Mouse (Mus musculus) kidney, postnatal 0 days (tissue): ENCODE results near the gene Msrb2. TPM values are rescaled to one million over a fixed set of nuclear protein-coding genes. Genes with fewer than 3 reads are reported as not detected.
A peak's percentile ranks its signal among the peaks of the same experiment; 100 is the strongest.

ENCODE experiments used
- ATAC-seq: fragments of 200-750 bp; cut with Nextera tagmentation; replicated peaks from 2 replicates; pipeline ENCODE4 v1.8.0; 2017; ENCODE audit warnings: low read depth, moderate number of reproducible peaks, moderate TSS enrichment, moderate library complexity; ENCODE audit not compliant: low FRiP score
- DNase-seq: peaks from one replicate; pipeline ENCODE4 v3.0.0-alpha.2; 2016; ENCODE audit warnings: low spot score
- H3K27ac ChIP-seq: fragments of 300-500 bp; sonication (generic); 2 replicates; pipeline ENCODE4 v1.5.1; 2014; ENCODE audit warnings: mild to moderate bottlenecking
- H3K27me3 ChIP-seq: fragments of 300-500 bp; sonication (generic); 2 replicates; pipeline ENCODE4 v1.6.1; 2014; ENCODE audit warnings: low read length, mixed read lengths; ENCODE audit not compliant: insufficient read depth
- H3K36me3 ChIP-seq: fragments of 300-500 bp; sonication (generic); 2 replicates; pipeline ENCODE4 v1.6.1; 2014; ENCODE audit warnings: low read length, mixed read lengths; ENCODE audit not compliant: insufficient read depth
- H3K4me1 ChIP-seq: fragments of 300-500 bp; sonication (generic); replicated peaks from 2 replicates; pipeline ENCODE4 v1.6.1; 2014; ENCODE audit warnings: antibody characterized with exemption, low read length, mixed read lengths; ENCODE audit not compliant: insufficient read depth
- H3K4me2 ChIP-seq: fragments of 300-500 bp; sonication (generic); 2 replicates; pipeline ENCODE4 v1.6.1; 2014; ENCODE audit warnings: mild to moderate bottlenecking, low read length, moderate library complexity, mixed read lengths
- H3K4me3 ChIP-seq: fragments of 300-500 bp; sonication (generic); replicated peaks from 2 replicates; pipeline ENCODE4 v1.5.1; 2014; ENCODE audit warnings: low read depth, low read length
- H3K9ac ChIP-seq: fragments of 300-500 bp; sonication (generic); 2 replicates; pipeline ENCODE4 v1.6.1; 2014; ENCODE audit warnings: low read depth, low read length
- H3K9me3 ChIP-seq: fragments of 300-500 bp; sonication (generic); replicated peaks from 2 replicates; pipeline ENCODE4 v1.6.1; 2016; ENCODE audit warnings: low read length, inconsistent platforms, mixed read lengths
- CTCF ChIP-seq: IDR thresholded peaks from 2 replicates; pipeline ENCODE4 v1.5.1; 2016; ENCODE audit warnings: antibody characterized with exemption, low read depth, mild to moderate bottlenecking, moderate library complexity
- WGBS: fragments of 180-500 bp; shearing (Covaris S2); extraction: QIAGEN DNeasy Blood & Tissue Kit; methylation state at CpG from one replicate; pipeline ENCODE4 v1.1.7; 2014; 5-methylcytosine and 5-hydroxymethylcytosine counted together
- polyA plus RNA-seq: library from polyadenylated mRNA; unstranded; fragments of >200 nt; fragmentation: Nextera tagmentation; extraction: Ambion mirVana; gene quantifications from 2 replicates; pipeline ENCODE4 v1.2.1, GENCODE M21; 2015

Gene Msrb2
- polyA plus RNA-seq, 1 experiment from 2014 or later = 37.8 TPM

- H3K4me3 ChIP-seq = no peak overlapping the region
- no peaks in the 10 kb centered on the region for H3K9me3 ChIP-seq
- H3K4me1 ChIP-seq = no peaks in the 10 kb centered on the region
- ATAC-seq (no peak), DNase-seq (no peak)
- TF ChIP-seq CTCF = no peak
- H3K27me3 ChIP-seq = no peaks in the 10 kb centered on the region
- 85% methylated on average over 11 of the region's 11 CpGs for WGBS
- no peak overlapping the region for H3K27ac ChIP-seq
- H3K9ac ChIP-seq = no peak overlapping the region
- H3K36me3 ChIP-seq = no peaks in the 10 kb centered on the region
- H3K4me2 ChIP-seq = no peak overlapping the region
These were observed 4.1 kb upstream of the Msrb2 start for GRCm38 (mm10) chr2:19367114-19367513.

DNA sequence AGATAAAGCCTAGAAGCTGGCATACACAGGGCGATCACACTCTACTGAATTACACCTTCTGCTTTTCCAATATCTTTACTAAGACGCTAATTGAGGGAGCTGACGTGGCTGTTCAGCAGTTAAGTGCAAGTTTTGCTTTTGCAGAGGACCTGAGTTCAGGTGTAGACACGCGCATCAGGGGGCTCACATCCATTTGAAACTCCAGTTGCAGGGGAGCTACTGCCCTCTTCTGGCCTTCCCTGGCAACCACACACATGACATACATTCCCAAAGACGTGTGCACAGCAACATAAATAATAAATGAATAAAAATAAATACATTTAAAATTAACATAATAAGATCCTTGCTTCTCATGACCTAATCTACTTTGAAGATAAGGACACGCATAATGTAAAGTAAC is 2.5 kb downstream of the Msrb2 start:
- Histone ChIP-seq H3K4me2 (no peak overlapping the region), H3K9me3 (no peaks in the 10 kb centered on the region), H3K27me3 (no peaks in the 10 kb centered on the region), H3K27ac (no peak overlapping the region), H3K9ac (no peak overlapping the region), H3K36me3 (no peaks in the 10 kb centered on the region), H3K4me3 (no peak overlapping the region), H3K4me1 (no peaks in the 10 kb centered on the region)
- DNase-seq (no peak), ATAC-seq (no peak)
- WGBS = 92% methylated on average over 7 of the region's 7 CpGs
- peak; percentile 46 for TF ChIP-seq CTCF

- ATAC-seq = no peak
- TF ChIP-seq CTCF = no peak
These were observed 9.3 kb downstream of the Msrb2 start for GRCm38 (mm10) chr2:19380446-19380950.

GRCm38 (mm10) chr2:19380986-19381385 is 9.7 kb downstream of the Msrb2 start:
- Histone ChIP-seq H3K9ac (no peak overlapping the region), H3K4me2 (no peak overlapping the region), H3K27me3 (no peaks in the 10 kb centered on the region), H3K27ac (no peak overlapping the region), H3K36me3 (no peaks in the 10 kb centered on the region), H3K4me3 (no peak overlapping the region), H3K4me1 (no peaks in the 10 kb centered on the region), H3K9me3 (no peaks in the 10 kb centered on the region)
- no peak for DNase-seq
- 15% methylated on average over 2 of the region's 2 CpGs for WGBS
- no peak for TF ChIP-seq CTCF
- no peak for ATAC-seq

More at GRCm38 (mm10) chr2:19380446-19380950, 9.3 kb downstream of the Msrb2 start:
- 39% methylated on average over 2 of the region's 2 CpGs for WGBS
- Histone ChIP-seq H3K27ac (no peak overlapping the region), H3K36me3 (no peaks in the 10 kb centered on the region), H3K4me2 (no peak overlapping the region), H3K4me1 (no peaks in the 10 kb centered on the region), H3K4me3 (no peak overlapping the region), H3K9ac (no peak overlapping the region), H3K27me3 (no peaks in the 10 kb centered on the region), H3K9me3 (no peaks in the 10 kb centered on the region)
- no peak for DNase-seq

DNA sequence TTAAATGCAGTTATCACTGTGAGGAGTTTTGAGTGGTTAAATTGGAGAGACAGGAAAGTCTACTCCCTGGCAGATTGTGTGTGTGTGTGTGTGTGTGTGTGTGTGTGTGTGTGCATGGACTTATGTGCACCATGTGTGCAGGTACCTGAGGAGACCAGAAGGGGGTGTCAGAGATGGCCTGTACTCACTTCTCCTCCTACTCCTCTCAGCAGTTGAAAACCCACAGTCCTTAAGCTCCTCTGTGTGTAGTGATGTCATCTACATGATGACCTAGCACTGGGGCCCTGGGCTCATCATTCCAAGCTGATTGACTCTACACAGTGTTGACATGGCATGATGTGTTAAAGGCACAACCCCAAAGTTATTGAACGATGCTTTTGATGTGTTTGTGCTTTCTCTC is 11.0 kb downstream of the Msrb2 start:
- H3K36me3 ChIP-seq = no peaks in the 10 kb centered on the region
- no peaks in the 10 kb centered on the region for H3K4me1 ChIP-seq
- no peak for DNase-seq
- H3K9ac ChIP-seq = no peak overlapping the region
- no peak overlapping the region for H3K4me2 ChIP-seq
- no peak overlapping the region for H3K27ac ChIP-seq
- H3K4me3 ChIP-seq = no peak overlapping the region
- no peaks in the 10 kb centered on the region for H3K27me3 ChIP-seq
- no peaks in the 10 kb centered on the region for H3K9me3 ChIP-seq
- WGBS = 77% methylated on average over 1 of the region's 1 CpGs
- TF ChIP-seq CTCF = no peak
- ATAC-seq = no peak

DNA sequence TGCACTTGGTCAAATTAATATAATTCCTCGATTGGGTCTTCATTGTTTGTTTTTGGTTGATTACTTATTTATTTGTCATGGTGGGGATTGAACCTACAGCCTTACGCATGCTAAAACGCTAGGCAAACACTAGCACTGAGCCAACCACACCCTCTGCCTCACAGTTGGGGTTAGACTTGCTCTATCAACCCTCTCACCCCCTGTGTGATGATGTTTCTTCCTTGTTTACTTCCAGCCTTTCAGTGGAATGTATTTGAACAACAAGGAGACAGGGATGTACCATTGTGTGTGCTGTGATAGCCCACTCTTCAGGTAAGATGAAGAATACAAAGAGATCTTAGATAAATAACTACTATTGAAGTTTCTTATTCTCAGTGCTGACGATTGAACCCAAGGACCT is 11.8 kb downstream of the Msrb2 start:
- WGBS = 61% methylated on average over 4 of the region's 4 CpGs
- TF ChIP-seq CTCF = no peak
- no peak overlapping the region for H3K9ac ChIP-seq
- no peak overlapping the region for H3K4me3 ChIP-seq
- H3K36me3 ChIP-seq = no peaks in the 10 kb centered on the region
- H3K27ac ChIP-seq = no peak overlapping the region
- H3K9me3 ChIP-seq = no peaks in the 10 kb centered on the region
- no peak for ATAC-seq
- H3K27me3 ChIP-seq = no peaks in the 10 kb centered on the region
- H3K4me2 ChIP-seq = no peak overlapping the region
- no peak for DNase-seq
- no peaks in the 10 kb centered on the region for H3K4me1 ChIP-seq

- no peak overlapping the region for H3K9ac ChIP-seq
- 96% methylated on average over 5 of the region's 5 CpGs for WGBS
- no peak for ATAC-seq
These were observed 14.5 kb downstream of the Msrb2 start for GRCm38 (mm10) chr2:19385772-19386171.

More at GRCm38 (mm10) chr2:19385772-19386171, 14.5 kb downstream of the Msrb2 start:
- Histone ChIP-seq H3K4me3 (no peak overlapping the region), H3K36me3 (no peaks in the 10 kb centered on the region), H3K27ac (no peak overlapping the region), H3K4me2 (no peak overlapping the region), H3K27me3 (no peaks in the 10 kb centered on the region), H3K9me3 (no peaks in the 10 kb centered on the region), H3K4me1 (no peaks in the 10 kb centered on the region)
- DNase-seq = no peak
- TF ChIP-seq CTCF = no peak
